Mouse (Mus musculus): ENCODE measurements around the gene Iqcc. TPM values are rescaled to one million over a fixed set of nuclear protein-coding genes. Genes with fewer than 3 reads are reported as not detected.

The Iqcc gene
- polyA plus RNA-seq, 1 experiment, result 10.8 TPM

DNA sequence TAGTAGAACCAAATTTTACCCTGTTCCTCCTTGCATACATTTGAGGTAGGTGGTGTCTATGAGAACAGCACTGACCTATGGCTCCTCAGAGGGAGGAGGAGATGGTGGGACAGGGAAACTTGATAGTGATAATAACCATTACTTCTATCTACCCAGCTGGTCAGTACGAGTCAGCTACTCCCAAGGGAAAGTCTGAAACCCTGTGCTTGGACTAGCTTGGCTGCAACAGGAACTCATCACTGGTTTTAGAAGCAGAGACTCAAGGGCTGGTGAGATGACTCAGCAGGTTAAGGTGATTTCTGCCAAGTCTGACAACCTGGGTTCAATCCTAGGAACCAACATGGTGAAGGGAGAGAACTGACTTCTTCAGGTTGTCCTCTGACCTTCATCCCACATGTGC, 29.8 kb upstream of the Iqcc start:
- TF ChIP-seq FOSL1 (IDR thresholded peaks at IDR 0.05; ENCODE audit: insufficient read depth, low read length, poor library complexity, severe bottlenecking) (no peak), MAX (IDR thresholded peaks at IDR 0.05) (no peak), CTCF (IDR thresholded peaks at IDR 0.05; ENCODE audit: control insufficient read depth, insufficient read depth, insufficient read length) (no peak), CEBPB (IDR thresholded peaks at IDR 0.05; ENCODE audit: low read depth) (no peak), MYOD1 (IDR thresholded peaks at IDR 0.05; ENCODE audit: control insufficient read depth, insufficient read length, low read depth) (no peak), MYOG (IDR thresholded peaks at IDR 0.05; ENCODE audit: control insufficient read depth, extremely low read depth, insufficient read length) (no peak)
- Histone ChIP-seq H3K79me2 (ENCODE audit: control insufficient read depth, insufficient read depth) (no peaks in the 10 kb centered on the region), H3ac (ENCODE audit: control insufficient read depth, insufficient read length, low read depth) (no peak overlapping the region), H3K79me3 (ENCODE audit: low read depth) (no peaks in the 10 kb centered on the region), H3K36me3 (ENCODE audit: control insufficient read depth, insufficient read depth) (peaks cover 85% of the 10 kb centered on the region), H3K4me3 (ENCODE audit: insufficient read depth, poor library complexity, severe bottlenecking) (no peak overlapping the region), H3K27me3 (ENCODE audit: control insufficient read depth, insufficient read depth, insufficient read length) (no peaks in the 10 kb centered on the region)

DNA sequence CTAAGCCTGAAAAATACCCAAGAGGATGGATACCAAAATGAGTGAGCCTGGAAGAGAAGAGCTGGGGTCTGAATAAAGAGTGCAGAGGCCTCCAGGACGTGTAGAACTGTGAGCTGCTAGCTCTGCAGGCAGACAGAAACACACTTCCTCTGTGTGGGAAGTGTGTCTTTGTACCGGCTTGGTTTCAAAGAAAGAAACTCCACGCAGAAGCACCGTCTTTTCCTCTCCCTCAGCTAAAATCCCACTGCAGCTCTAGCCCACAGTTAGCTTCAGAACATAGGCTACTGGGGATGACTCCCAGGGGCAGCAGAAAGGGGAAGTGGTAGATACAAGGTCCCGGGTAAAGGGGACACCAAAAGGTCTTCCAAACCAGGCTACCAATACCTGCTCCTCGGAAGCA, 26.3 kb upstream of the Iqcc start:
- H3K79me2 ChIP-seq (ENCODE audit: control insufficient read depth, insufficient read depth), result peaks cover 4% of the 10 kb centered on the region
- peaks cover 2% of the 10 kb centered on the region for H3K79me3 ChIP-seq (ENCODE audit: low read depth)
- H3ac ChIP-seq (ENCODE audit: control insufficient read depth, insufficient read length, low read depth), result no peak overlapping the region
- H3K36me3 ChIP-seq (ENCODE audit: control insufficient read depth, insufficient read depth), result peaks cover 51% of the 10 kb centered on the region
- no peaks in the 10 kb centered on the region for H3K27me3 ChIP-seq (ENCODE audit: control insufficient read depth, insufficient read depth, insufficient read length)
- TF ChIP-seq MAX (IDR thresholded peaks at IDR 0.05) (no peak), CEBPB (IDR thresholded peaks at IDR 0.05; ENCODE audit: low read depth) (no peak), FOSL1 (IDR thresholded peaks at IDR 0.05; ENCODE audit: insufficient read depth, low read length, poor library complexity, severe bottlenecking) (no peak), MYOD1 (IDR thresholded peaks at IDR 0.05; ENCODE audit: control insufficient read depth, insufficient read length, low read depth) (no peak), MYOG (IDR thresholded peaks at IDR 0.05; ENCODE audit: control insufficient read depth, extremely low read depth, insufficient read length) (no peak), USF1 (IDR thresholded peaks at IDR 0.05; ENCODE audit: low read depth) (no peak), CTCF (IDR thresholded peaks at IDR 0.05; ENCODE audit: control insufficient read depth, insufficient read depth, insufficient read length) (no peak)
- H3K4me3 ChIP-seq (ENCODE audit: insufficient read depth, poor library complexity, severe bottlenecking), result no peak overlapping the region

DNA sequence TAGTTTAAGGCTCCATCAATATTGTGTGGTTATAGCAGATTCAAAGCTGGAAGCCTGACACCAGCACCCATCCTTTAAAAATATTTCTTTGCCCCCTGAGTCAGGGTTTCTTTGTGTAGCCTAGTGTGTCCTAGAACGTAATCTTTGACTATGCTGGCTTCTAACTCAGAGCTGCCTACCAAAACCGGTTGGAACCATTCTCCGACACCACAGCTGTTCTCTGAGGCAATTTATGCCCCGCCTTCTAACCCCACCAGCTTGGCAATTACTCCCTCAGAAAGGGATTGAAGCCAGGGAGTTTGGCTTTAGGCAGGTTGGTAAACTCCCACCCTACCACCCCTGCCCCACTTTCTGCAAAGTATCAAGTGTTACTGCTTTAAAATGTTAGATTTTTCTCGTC, 22.9 kb upstream of the Iqcc start:
- TF ChIP-seq FOSL1 (IDR thresholded peaks at IDR 0.05; ENCODE audit: insufficient read depth, low read length, poor library complexity, severe bottlenecking), result no peak
- no peak for TF ChIP-seq MYOG (IDR thresholded peaks at IDR 0.05; ENCODE audit: control insufficient read depth, extremely low read depth, insufficient read length)
- peak; percentile 9 for TF ChIP-seq MYOD1 (IDR thresholded peaks at IDR 0.05; ENCODE audit: control insufficient read depth, insufficient read length, low read depth)
- no peak for TF ChIP-seq USF1 (IDR thresholded peaks at IDR 0.05; ENCODE audit: low read depth)

DNA sequence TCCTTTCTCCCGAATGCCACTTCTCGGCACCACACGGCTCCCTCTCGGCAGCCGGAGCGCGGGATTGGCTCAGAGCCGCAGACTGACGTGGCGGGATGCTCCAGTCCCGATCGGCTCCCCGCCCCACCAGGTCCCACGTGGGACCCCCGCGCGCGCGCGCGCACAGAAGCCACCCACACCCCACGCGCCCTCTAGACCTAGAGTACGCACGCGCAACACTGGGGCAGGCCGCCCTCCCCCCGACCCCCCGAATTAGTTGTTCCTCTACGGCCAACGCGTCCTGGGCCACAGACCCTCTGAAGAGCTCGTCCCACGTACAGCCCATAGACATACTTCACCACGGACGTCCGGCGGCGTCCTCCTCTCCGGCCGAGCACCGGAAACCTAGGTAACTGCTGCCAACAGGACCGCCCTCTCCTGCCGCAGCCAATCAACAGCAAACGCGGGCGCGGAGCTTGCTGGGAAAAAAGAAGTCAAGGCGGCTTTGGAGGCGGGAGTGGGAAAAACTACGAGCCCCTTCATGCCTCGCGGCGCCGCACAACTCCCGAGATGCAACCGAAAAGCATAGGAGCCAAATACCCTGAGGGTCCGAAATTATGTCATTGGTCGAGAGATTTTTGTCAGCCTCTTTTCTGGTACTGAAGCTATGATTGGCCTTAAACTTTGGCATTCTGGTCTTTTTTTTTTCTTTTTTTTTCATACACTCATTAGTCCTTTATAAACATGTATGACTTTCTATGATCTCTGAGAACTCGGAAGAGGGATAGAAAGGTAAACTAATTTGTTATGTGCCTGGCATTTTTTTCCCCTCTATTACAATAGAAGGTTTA, 22.0 kb upstream of the Iqcc start, which contains the start of gene Txlna:
Gene Txlna, minus strand, starts transcription at position 428 of the 830 bp plus-strand sequence.
- peaks cover 48% of the 10 kb centered on the region for H3K36me3 ChIP-seq (ENCODE audit: control insufficient read depth, insufficient read depth)
- peaks cover 28% of the 10 kb centered on the region for H3K79me3 ChIP-seq (ENCODE audit: low read depth)
- peaks cover 45% of the 10 kb centered on the region for H3K79me2 ChIP-seq (ENCODE audit: control insufficient read depth, insufficient read depth)
- H3K4me3 ChIP-seq (ENCODE audit: insufficient read depth, poor library complexity, severe bottlenecking), result peak within 1 kb of the TSS; percentile 53
- TF ChIP-seq FOSL1 (IDR thresholded peaks at IDR 0.05; ENCODE audit: insufficient read depth, low read length, poor library complexity, severe bottlenecking) (no peak), CEBPB (IDR thresholded peaks at IDR 0.05; ENCODE audit: low read depth) (no peak), USF1 (IDR thresholded peaks at IDR 0.05; ENCODE audit: low read depth) (peak; percentile 33), MAX (IDR thresholded peaks at IDR 0.05) (no peak)
- no peaks in the 10 kb centered on the region for H3K27me3 ChIP-seq (ENCODE audit: control insufficient read depth, insufficient read depth, insufficient read length)
- H3ac ChIP-seq (ENCODE audit: control insufficient read depth, insufficient read length, low read depth), result peak within 1 kb of the TSS; percentile 88

More for the DNA sequence above, 22.9 kb upstream of the Iqcc start:
- Histone ChIP-seq H3K79me2 (ENCODE audit: control insufficient read depth, insufficient read depth) (peaks cover 36% of the 10 kb centered on the region), H3K36me3 (ENCODE audit: control insufficient read depth, insufficient read depth) (peaks cover 48% of the 10 kb centered on the region), H3ac (ENCODE audit: control insufficient read depth, insufficient read length, low read depth) (peak overlapping the region; percentile 32), H3K4me3 (ENCODE audit: insufficient read depth, poor library complexity, severe bottlenecking) (no peak overlapping the region), H3K27me3 (ENCODE audit: control insufficient read depth, insufficient read depth, insufficient read length) (no peaks in the 10 kb centered on the region), H3K79me3 (ENCODE audit: low read depth) (peaks cover 25% of the 10 kb centered on the region)

DNA sequence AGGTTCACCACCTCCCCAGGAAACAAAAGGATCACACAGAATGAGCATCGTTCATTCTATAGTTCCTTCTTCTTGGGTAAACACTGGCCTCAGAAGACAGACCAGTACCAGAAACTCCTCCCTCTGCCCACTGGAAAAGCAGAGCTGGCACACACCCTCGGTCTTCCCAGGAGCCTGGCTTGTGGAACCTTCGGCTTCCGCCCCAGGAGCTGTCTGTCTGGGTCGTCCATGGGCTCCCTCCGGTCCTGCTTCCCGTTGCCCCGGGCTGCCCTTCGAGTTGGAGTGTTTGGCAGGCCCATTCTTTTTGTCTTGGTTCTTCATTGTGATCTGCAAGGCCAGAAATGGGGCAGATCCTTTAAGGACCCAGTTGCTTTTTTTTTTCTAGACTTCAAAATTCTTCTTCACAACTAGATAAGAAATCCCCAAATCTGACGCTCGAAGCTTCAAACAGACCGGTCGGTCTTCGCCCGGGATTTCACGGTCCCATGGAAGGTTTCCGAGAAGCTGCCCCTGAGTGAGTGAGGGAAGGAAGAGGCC, 21.3 kb upstream of the Iqcc start:
- TF ChIP-seq MYOG (IDR thresholded peaks at IDR 0.05; ENCODE audit: control insufficient read depth, extremely low read depth, insufficient read length) (no peak), USF1 (IDR thresholded peaks at IDR 0.05; ENCODE audit: low read depth) (no peak), MYOD1 (IDR thresholded peaks at IDR 0.05; ENCODE audit: control insufficient read depth, insufficient read length, low read depth) (no peak), FOSL1 (IDR thresholded peaks at IDR 0.05; ENCODE audit: insufficient read depth, low read length, poor library complexity, severe bottlenecking) (no peak), CTCF (IDR thresholded peaks at IDR 0.05; ENCODE audit: control insufficient read depth, insufficient read depth, insufficient read length) (no peak), CEBPB (IDR thresholded peaks at IDR 0.05; ENCODE audit: low read depth) (no peak)
- Histone ChIP-seq H3K27me3 (ENCODE audit: control insufficient read depth, insufficient read depth, insufficient read length) (no peaks in the 10 kb centered on the region), H3K4me3 (ENCODE audit: insufficient read depth, poor library complexity, severe bottlenecking) (peak overlapping the region; percentile 53), H3K79me3 (ENCODE audit: low read depth) (peaks cover 28% of the 10 kb centered on the region), H3ac (ENCODE audit: control insufficient read depth, insufficient read length, low read depth) (peak overlapping the region; percentile 88), H3K79me2 (ENCODE audit: control insufficient read depth, insufficient read depth) (peaks cover 46% of the 10 kb centered on the region), H3K36me3 (ENCODE audit: control insufficient read depth, insufficient read depth) (peaks cover 44% of the 10 kb centered on the region)
